Mouse (Mus musculus) adrenal gland (tissue): ENCODE data around the gene Klk1b24.
"Not testable (repeated sequence)": the region's sequence is repeated elsewhere in the genome, so short reads cannot be mapped to it uniquely, and the experiment has no call there.

Experiments used
- intact Hi-C: fragments of 180-260 bp; cut with DNase I; formaldehyde crosslinking; loops from one replicate; pipeline ENCODE4 v1.15.1; 2025
- long read RNA-seq, 2 experiments: library from polyadenylated mRNA; unstranded; transcript quantifications; one replicate each; pipeline ENCODE4 v2.0.0; 2020; ENCODE audit warnings: borderline replicate concordance in 1 of 2; ENCODE audit not compliant: insufficient replicate concordance in 1 of 2

The Klk1b24 gene
- long read RNA-seq, experiment 1: 0 reads
- long read RNA-seq, experiment 2: 0 reads

- intact Hi-C loops: not testable (repeated sequence)
These were observed at the start of gene Klk1b24 for GRCm38 (mm10) chr7:44187936-44188335. Klk1b24 (plus strand) TSS chr7:44188236.

GRCm38 (mm10) chr7:44179299-44180045 lies 8.6 kb upstream of the Klk1b24 start:
- intact Hi-C loops: no loop called here

GRCm38 (mm10) chr7:44186516-44186915 lies 1.5 kb upstream of the Klk1b24 start:
- intact Hi-C loops: not testable (repeated sequence)

GRCm38 (mm10) chr7:44193466-44193865 lies 5.4 kb downstream of the Klk1b24 start:
- intact Hi-C loops: not testable (repeated sequence)

- intact Hi-C loops: no loop called here
These were observed 9.9 kb downstream of the Klk1b24 start, which contains the start of gene Klk1b3 for GRCm38 (mm10) chr7:44197891-44198290. Klk1b3 (plus strand) TSS chr7:44198191.

GRCm38 (mm10) chr7:44207135-44207534 lies 19.1 kb downstream of the Klk1b24 start, which contains the start of gene Klk1b4:
Klk1b4 (plus strand) TSS chr7:44207435.
- intact Hi-C loops: not testable (repeated sequence)

GRCm38 (mm10) chr7:44208307-44208706 lies 20.3 kb downstream of the Klk1b24 start:
- intact Hi-C loops: no loop called here

- intact Hi-C loops: no loop called here
These were observed 27.6 kb downstream of the Klk1b24 start, which contains the start of gene Klk1b5 for GRCm38 (mm10) chr7:44215645-44216044. Klk1b5 (plus strand) TSS chr7:44215945.

GRCm38 (mm10) chr7:44221601-44222000 lies 33.6 kb downstream of the Klk1b24 start:
- intact Hi-C loops: not testable (repeated sequence)

GRCm38 (mm10) chr7:44222335-44222734 lies 34.3 kb downstream of the Klk1b24 start:
- intact Hi-C loops: not testable (repeated sequence)

GRCm38 (mm10) chr7:44225076-44225475 lies 37.0 kb downstream of the Klk1b24 start, which contains the start of gene Klk1:
Klk1 (plus strand) TSS chr7:44225360.
- intact Hi-C loops: no loop called here

GRCm38 (mm10) chr7:44235909-44236308 lies 47.9 kb downstream of the Klk1b24 start, which contains the start of gene Gm36864:
Gm36864 (plus strand) TSS chr7:44236177.
- intact Hi-C loops: no loop called here

GRCm38 (mm10) chr7:44239913-44240312 lies 51.9 kb downstream of the Klk1b24 start:
- intact Hi-C loops: no loop called here

GRCm38 (mm10) chr7:44240712-44241111 lies 52.7 kb downstream of the Klk1b24 start:
- intact Hi-C loops: no loop called here

GRCm38 (mm10) chr7:44241163-44241562 lies 53.1 kb downstream of the Klk1b24 start:
- intact Hi-C loops: no loop called here
